28 mouse cellular contexts compared by ENCODE assay signal in genomic region chr14:121936356-121936755, GRCm38 (mm10). TPM values are rescaled to one million over a fixed set of nuclear protein-coding genes. Genes with fewer than 3 reads are reported as not detected.
DNase-seq lines count a peak whose midpoint lies in the region; ATAC-seq and TF ChIP-seq lines count a peak whose summit lies in the region.
"Had no signal": no experiment of that assay in that cellular context is flagged by ENCODE, and none has a peak within 500 bp of the region (broad histone marks: within the 10 kb centered on the region; RNA-seq: fewer than 3 reads in every experiment).

No protein-coding gene starts in this region.

- no peak for TF ChIP-seq POLR2A in heart, adult 2 months (IDR thresholded peaks at IDR 0.05; ENCODE audit: insufficient read depth, low read depth, low read length)
- no peak for TF ChIP-seq POLR2A in liver, adult 2 months (IDR thresholded peaks at IDR 0.05; ENCODE audit: extremely low read depth, insufficient read depth, low read length)

- intact Hi-C loops in heart, adult 2 months (cut with DNase I) = no loop called here

- H3K4me3 ChIP-seq in heart, adult 2 months = no peak overlapping the region
- H3K4me3 ChIP-seq in liver, adult 2 months (ENCODE audit: insufficient read depth, low read depth, low read length) = no peak overlapping the region
- H3K4me3 ChIP-seq in liver, embryonic 11.5 days (ENCODE audit: low read depth, low read length) = no peak overlapping the region
- H3K4me3 ChIP-seq in stomach, postnatal 0 days (ENCODE audit: low read depth, low read length) = no peak overlapping the region
- H3K4me3 ChIP-seq: embryonic facial prominence, embryonic 13.5 days; embryonic facial prominence, embryonic 15.5 days; erythroblast, embryonic 14.5 days; forebrain, embryonic 10.5 days; forebrain, embryonic 12.5 days had no signal

- H3K9ac ChIP-seq in heart, adult 2 months (ENCODE audit: low read depth, low read length) = no peak overlapping the region
- no peak overlapping the region for H3K9ac ChIP-seq in liver, adult 2 months (ENCODE audit: low read depth, low read length)
- no peak overlapping the region for H3K9ac ChIP-seq in liver, embryonic 11.5 days (ENCODE audit: low read depth, low read length)
- no peak overlapping the region for H3K9ac ChIP-seq in stomach, postnatal 0 days (ENCODE audit: low read length)
- H3K9ac ChIP-seq: embryonic facial prominence, embryonic 13.5 days; embryonic facial prominence, embryonic 15.5 days; forebrain, embryonic 12.5 days had no signal

- peaks cover 5% of the 10 kb centered on the region for H3K36me3 ChIP-seq in heart, adult 2 months (ENCODE audit: control insufficient read depth, insufficient read depth, low read length)
- H3K36me3 ChIP-seq in liver, adult 2 months (ENCODE audit: control insufficient read depth, insufficient read depth, low read length) = no peaks in the 10 kb centered on the region
- H3K36me3 ChIP-seq in liver, embryonic 11.5 days (ENCODE audit: control insufficient read depth, insufficient read depth, low read length) = peaks cover 4% of the 10 kb centered on the region
- H3K36me3 ChIP-seq in stomach, postnatal 0 days (ENCODE audit: control insufficient read depth, insufficient read depth, low read length) = no peaks in the 10 kb centered on the region; the same call in 1 of the 2 replicates

- no peaks in the 10 kb centered on the region for H3K27me3 ChIP-seq in heart, adult 2 months (ENCODE audit: control insufficient read depth, insufficient read depth, low read length)
- no peaks in the 10 kb centered on the region for H3K27me3 ChIP-seq in liver, adult 2 months (ENCODE audit: control insufficient read depth, insufficient read depth, low read length)
- no peaks in the 10 kb centered on the region for H3K27me3 ChIP-seq in liver, embryonic 11.5 days (replicated peaks; ENCODE audit: control insufficient read depth, insufficient read depth, low read length)
- H3K27me3 ChIP-seq in stomach, postnatal 0 days (ENCODE audit: control insufficient read depth, insufficient read depth, low read length) = no peaks in the 10 kb centered on the region
- H3K27me3 ChIP-seq: CH12.LX; embryonic facial prominence, embryonic 13.5 days; embryonic facial prominence, embryonic 15.5 days; forebrain, embryonic 12.5 days; Patski had no signal

- 90% methylated on average over 4 of the region's 4 CpGs for WGBS in heart, adult 2 months
- 75% methylated on average over 4 of the region's 4 CpGs for WGBS in liver, adult 2 months
- 85% methylated on average over 4 of the region's 4 CpGs for WGBS in liver, embryonic 11.5 days
- 90% methylated on average over 4 of the region's 4 CpGs for WGBS in stomach, postnatal 0 days

- H3K9me3 ChIP-seq in liver, embryonic 11.5 days (ENCODE audit: control insufficient read depth, low read length) = 0 out of 2 replicates have a peak, but pooled peaks cover 3% of the 10 kb centered on the region
- H3K9me3 ChIP-seq in stomach, postnatal 0 days (ENCODE audit: control insufficient read depth, low read length) = no peaks in the 10 kb centered on the region

- H3K4me2 ChIP-seq in liver, embryonic 11.5 days = no peak overlapping the region
- H3K4me2 ChIP-seq in stomach, postnatal 0 days (replicated peaks; ENCODE audit: low read depth) = no peak overlapping the region
- H3K4me2 ChIP-seq: embryonic facial prominence, embryonic 13.5 days; embryonic facial prominence, embryonic 15.5 days; forebrain, embryonic 12.5 days had no signal

- peaks cover 7% of the 10 kb centered on the region for H3K4me1 ChIP-seq in heart, adult 2 months (ENCODE audit: control insufficient read depth, insufficient read depth, low read length)
- peaks cover 4% of the 10 kb centered on the region for H3K4me1 ChIP-seq in liver, adult 2 months (ENCODE audit: control insufficient read depth, insufficient read depth, low read length)
- peaks cover 10% of the 10 kb centered on the region for H3K4me1 ChIP-seq in liver, embryonic 11.5 days (replicated peaks; ENCODE audit: control insufficient read depth, insufficient read depth, low read length)
- H3K4me1 ChIP-seq in stomach, postnatal 0 days (replicated peaks; ENCODE audit: control insufficient read depth, insufficient read depth) = no peaks in the 10 kb centered on the region

- no peak for TF ChIP-seq CTCF in heart, adult 2 months (IDR thresholded peaks at IDR 0.05)
- no peak for TF ChIP-seq CTCF in liver, adult 2 months (IDR thresholded peaks at IDR 0.05; ENCODE audit: low read depth, low read length)
- TF ChIP-seq CTCF in stomach, postnatal 0 days (IDR thresholded peaks at IDR 0.05; ENCODE audit: low read depth) = no peak

- peak; percentile 64 for DNase-seq in heart, adult 11 months
- DNase-seq in heart, adult 2 months = no peak
- DNase-seq in liver, adult 2 months (ENCODE audit: extremely low read depth, low read depth, low spot score) = peak; percentile 31
- no peak for DNase-seq in liver, embryonic 11.5 days (ENCODE audit: low spot score)
- peak; percentile 70 for DNase-seq in induced T-regulatory cell, adult 2 months (ENCODE audit: low read depth)
- no peak for DNase-seq in stomach, postnatal 0 days (ENCODE audit: low spot score)
- DNase-seq: adrenal gland, adult 8-10 months; adrenal gland, postnatal 14 days; adrenal gland, postnatal 36 days; B cell, adult 2 months; cerebellum, adult 11-12 months; cerebellum, adult 2 months; cerebellum, adult 9-11 months; cerebellum, postnatal 14 days; cerebellum, postnatal 36 days; embryo, embryonic 11 days had no signal

- TF ChIP-seq EP300 in heart, adult 2 months (IDR thresholded peaks at IDR 0.05; ENCODE audit: insufficient read depth, low read depth, low read length) = no peak
- no peak for TF ChIP-seq EP300 in stomach, postnatal 0 days (optimal IDR thresholded peaks at IDR 0.05)

- ATAC-seq in liver, embryonic 11.5 days (replicated peaks; ENCODE audit: low FRiP score) = no peak
- ATAC-seq in stomach, postnatal 0 days (ENCODE audit: low FRiP score, low TSS enrichment) = no peak
- ATAC-seq: activated CD4-positive, CD25-positive, alpha-beta regulatory T cell, adult 4 months; CD4-positive, CD25-positive, alpha-beta regulatory T cell, adult 4 months; forebrain, embryonic 14.5 days; forebrain, embryonic 16.5 days; Patski had no signal

- no peak overlapping the region for H3K27ac ChIP-seq in heart, adult 2 months
- H3K27ac ChIP-seq in liver, adult 2 months (replicated peaks; ENCODE audit: insufficient read depth, low read depth, low read length) = no peak overlapping the region
- H3K27ac ChIP-seq in liver, embryonic 11.5 days (ENCODE audit: low read depth, low read length) = no peak overlapping the region
- H3K27ac ChIP-seq in stomach, postnatal 0 days (replicated peaks) = no peak overlapping the region
- H3K27ac ChIP-seq: embryonic facial prominence, embryonic 13.5 days; embryonic facial prominence, embryonic 15.5 days; forebrain, embryonic 10.5 days; forebrain, embryonic 12.5 days had no signal

- peaks cover 1% of the 10 kb centered on the region; the same call in 1 of the 2 replicates for H3K79me2 ChIP-seq in heart, adult 2 months (replicated peaks; ENCODE audit: control insufficient read depth, insufficient read depth, low read length)
- H3K79me2 ChIP-seq in liver, adult 2 months (ENCODE audit: control insufficient read depth, insufficient read depth, low read length) = peaks cover 3% of the 10 kb centered on the region; the same call in 1 of the 2 replicates

RNA-seq across cellular contexts. Expression of gene Gpr18, which starts 20.8 kb away (rescaled TPM):
- under 1 TPM; 0.16 to 0.43 TPM for total RNA-seq in heart, adult 2 months (2021)
- 0.53 and 2.2 TPM in 2 replicates for polyA plus RNA-seq in heart, adult 2 months (2012; rRNA removed)
- total RNA-seq in liver, adult 2 months (2014; rRNA removed) = 0.34 and 0.37 TPM in 2 replicates
- 0.26 and 0.93 TPM in 2 replicates for polyA plus RNA-seq in liver, adult 2 months (2012; rRNA removed)
- not detected in 2 replicates for polyA plus RNA-seq in liver, embryonic 11.5 days (2014; fragmentation: Nextera tagmentation; extraction: Ambion mirVana)
- polyA plus RNA-seq in stomach, postnatal 0 days (2015; fragmentation: Nextera tagmentation; extraction: Ambion mirVana) = 0.06 and 0.08 TPM in 2 replicates
- polyA plus RNA-seq: cerebellum, adult 2 months; erythroblast, embryonic 14.5 days; forebrain, embryonic 14.5 days; G1E had no signal

RNA-seq across cellular contexts. Expression of gene Gpr183, which starts 28.6 kb away (rescaled TPM):
- total RNA-seq in heart, adult 2 months (2021) = 1 to 10 TPM in 1 of 2 experiments, under 1 TPM in 1; 0.84 to 1.1 TPM
- 1.3 and 1.4 TPM in 2 replicates for polyA plus RNA-seq in heart, adult 2 months (2012; rRNA removed)
- 0.37 and 0.67 TPM in 2 replicates for total RNA-seq in liver, adult 2 months (2014; rRNA removed)
- polyA plus RNA-seq in liver, adult 2 months (2012; rRNA removed) = 0.17 and 0.26 TPM in 2 replicates
- polyA plus RNA-seq in liver, embryonic 11.5 days (2014; fragmentation: Nextera tagmentation; extraction: Ambion mirVana) = 3.2 and 3.9 TPM in 2 replicates
- 1.8 and 2.0 TPM in 2 replicates for polyA plus RNA-seq in stomach, postnatal 0 days (2015; fragmentation: Nextera tagmentation; extraction: Ambion mirVana)
- polyA plus RNA-seq: Patski had no signal

RNA-seq across cellular contexts. Expression of gene Ubac2, which starts 57.9 kb away (rescaled TPM):
- total RNA-seq in heart, adult 2 months (2021) = 10 to 100 TPM; 30.4 to 31.9 TPM
- polyA plus RNA-seq in heart, adult 2 months (2012; rRNA removed) = 37.0 and 43.9 TPM in 2 replicates
- total RNA-seq in liver, adult 2 months (2014; rRNA removed) = 20.3 and 25.8 TPM in 2 replicates
- 43.5 and 49.4 TPM in 2 replicates for polyA plus RNA-seq in liver, adult 2 months (2012; rRNA removed)
- 43.8 and 44.6 TPM in 2 replicates for polyA plus RNA-seq in liver, embryonic 11.5 days (2014; fragmentation: Nextera tagmentation; extraction: Ambion mirVana)
- 38.5 and 38.6 TPM in 2 replicates for polyA plus RNA-seq in stomach, postnatal 0 days (2015; fragmentation: Nextera tagmentation; extraction: Ambion mirVana)

Comparison
In these comparisons a context has a peak if more than half of its experiments do, and no peak if none do; other contexts are left out.
1. DNase-seq: peak in heart, adult 11 months (single experiment), liver, adult 2 months (single experiment) and induced T-regulatory cell, adult 2 months (single experiment); none in heart, adult 2 months (0 of 2), liver, embryonic 11.5 days (single experiment) and stomach, postnatal 0 days (single experiment).